Mouse (Mus musculus) liver, postnatal 0 days (tissue): ENCODE data around the gene Adam20.

ENCODE experiments used
- CTCF ChIP-seq: sonication (generic); IDR thresholded peaks from 2 replicates; pipeline ENCODE4 v1.5.1; 2016; ENCODE audit warnings: antibody characterized with exemption, low read depth
- EP300 ChIP-seq: IDR thresholded peaks from 2 replicates; pipeline ENCODE4 v1.6.1; 2016; ENCODE audit warnings: antibody characterized with exemption, low read depth, mild to moderate bottlenecking

- TF ChIP-seq CTCF (no peak), EP300 (no peak)
Observed at GRCm38 (mm10) chr8:40803379-40804079, 10.5 kb downstream of the Adam20 start.
